Mouse (Mus musculus): ENCODE data around the gene Clk1.

DNA sequence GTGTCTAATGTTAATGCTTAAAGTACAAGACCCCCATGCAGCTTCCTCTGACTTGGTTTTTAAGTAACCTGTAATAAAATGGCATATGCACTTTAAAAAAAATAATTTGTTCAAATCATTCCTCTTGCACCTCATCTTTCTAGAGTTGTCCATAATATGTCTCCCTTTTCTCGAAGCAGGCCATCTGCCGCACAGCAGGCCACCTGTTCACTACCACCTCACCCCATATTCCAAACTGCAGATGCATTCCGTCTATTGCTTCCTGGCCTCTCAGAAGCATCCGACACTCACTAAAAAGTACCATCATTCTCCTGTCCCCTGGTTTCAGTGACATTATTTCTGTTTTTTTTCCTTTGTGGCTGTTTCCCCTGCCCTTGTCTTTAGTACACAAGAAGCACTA is 41.7 kb upstream of the Clk1 start:
- TF ChIP-seq POLR2A (IDR thresholded peaks at IDR 0.05; ENCODE audit: borderline replicate concordance, insufficient read depth, low read length) (no peak), CTCF (IDR thresholded peaks at IDR 0.05; ENCODE audit: borderline replicate concordance, insufficient read depth, low read depth, low read length) (no peak)
